Mouse (Mus musculus) testis, postnatal 14 days (tissue): ENCODE data around the gene Olfr766-ps1.
"Not testable (repeated sequence)": the region's sequence is repeated elsewhere in the genome, so short reads cannot be mapped to it uniquely, and the experiment has no call there.

Experiments
- DNase-seq: peaks from one replicate; pipeline ENCODE4 v3.0.0; 2021; ENCODE audit warnings: low spot score

The Olfr766-ps1 gene

GRCm38 (mm10) chr10:129068877-129069276, at the start of gene Olfr766-ps1:
Gene Olfr766-ps1 (minus strand): TSS chr10:129068977.
- no peak for DNase-seq

- DNase-seq = no peak
Observed at GRCm38 (mm10) chr10:129117761-129118160, 49.0 kb upstream of the Olfr766-ps1 start, which contains the start of gene Olfr769. Gene Olfr769 (minus strand): TSS chr10:129117861.

GRCm38 (mm10) chr10:129115146-129115545, 46.4 kb upstream of the Olfr766-ps1 start:
- no peak for DNase-seq

- DNase-seq = no peak
Observed at GRCm38 (mm10) chr10:129101231-129101630, 32.5 kb upstream of the Olfr766-ps1 start.

- no peak for DNase-seq
Observed at GRCm38 (mm10) chr10:129099275-129099674, 30.5 kb upstream of the Olfr766-ps1 start, which contains the start of gene Olfr768. Gene Olfr768 (minus strand): TSS chr10:129099375.

GRCm38 (mm10) chr10:129082810-129083209, 14.0 kb upstream of the Olfr766-ps1 start, which contains the start of gene Olfr767:
Gene Olfr767 (minus strand): TSS chr10:129082910.
- DNase-seq = not testable (repeated sequence)

- not testable (repeated sequence) for DNase-seq
Observed at GRCm38 (mm10) chr10:129049898-129050297, 18.9 kb downstream of the Olfr766-ps1 start, which contains the start of gene Olfr765. Gene Olfr765 (minus strand): TSS chr10:129049998.

- DNase-seq = no peak
Observed at GRCm38 (mm10) chr10:129039796-129040195, 29.0 kb downstream of the Olfr766-ps1 start, which contains the start of gene Olfr764-ps1. Gene Olfr764-ps1 (minus strand): TSS chr10:129039896.

- no peak for DNase-seq
Observed at GRCm38 (mm10) chr10:129028343-129028742, 40.4 kb downstream of the Olfr766-ps1 start.

GRCm38 (mm10) chr10:129026018-129026662, 42.6 kb downstream of the Olfr766-ps1 start:
- DNase-seq = no peak

GRCm38 (mm10) chr10:129023319-129023718, 45.5 kb downstream of the Olfr766-ps1 start:
- no peak for DNase-seq

- DNase-seq = no peak
Observed at GRCm38 (mm10) chr10:129014477-129014876, 54.3 kb downstream of the Olfr766-ps1 start.
